Mouse (Mus musculus) CD8-positive naive resting alpha-beta T cell, adult 2 months (primary cell): Measurements from ENCODE around the gene Mlst8.

Experiments used
- DNase-seq, 2 experiments: peaks; one replicate each; pipeline ENCODE4 v3.0.0; 2022; ENCODE audit warnings: low read depth in 2 of 2, low spot score in 2 of 2

Gene Mlst8

GRCm38 (mm10) chr17:24489265-24490030 is 10.6 kb upstream of the Mlst8 start:
- no peak for DNase-seq

DNA sequence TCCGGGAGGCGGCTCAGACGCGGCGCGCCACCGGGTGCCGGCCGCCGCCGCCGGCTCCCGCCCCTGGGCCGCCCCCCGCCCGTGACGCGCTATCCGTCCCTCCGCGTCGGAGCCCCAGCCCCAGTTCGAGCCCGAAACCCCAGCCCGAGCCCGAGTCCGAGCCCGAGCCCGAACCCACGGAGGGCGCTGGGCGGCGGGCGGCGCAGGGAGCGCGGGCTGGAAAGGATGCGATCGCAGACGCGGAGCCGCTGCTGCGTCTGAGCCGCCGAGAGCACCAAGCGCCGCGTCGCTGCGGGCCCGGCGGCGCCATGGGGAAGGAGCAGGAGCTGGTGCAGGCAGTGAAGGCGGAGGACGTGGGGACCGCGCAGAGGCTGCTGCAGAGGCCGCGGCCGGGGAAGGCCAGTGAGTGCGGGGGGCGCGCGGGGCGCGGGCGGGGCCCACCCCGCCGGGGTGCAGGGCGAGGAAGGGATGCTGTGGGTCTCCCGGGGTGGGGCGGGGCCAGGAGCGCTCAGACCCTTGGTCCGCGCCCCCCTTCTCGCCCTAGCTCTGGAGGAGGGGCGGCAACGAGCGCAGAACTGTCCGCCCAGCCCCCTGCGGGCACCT is 9.9 kb upstream of the Mlst8 start:
- no peak for DNase-seq

- no peak for DNase-seq
Measured at GRCm38 (mm10) chr17:24488186-24488661, 9.3 kb upstream of the Mlst8 start, which contains the start of gene Caskin1. Gene Caskin1, plus strand, starts transcription at chr17:24488601.

DNA sequence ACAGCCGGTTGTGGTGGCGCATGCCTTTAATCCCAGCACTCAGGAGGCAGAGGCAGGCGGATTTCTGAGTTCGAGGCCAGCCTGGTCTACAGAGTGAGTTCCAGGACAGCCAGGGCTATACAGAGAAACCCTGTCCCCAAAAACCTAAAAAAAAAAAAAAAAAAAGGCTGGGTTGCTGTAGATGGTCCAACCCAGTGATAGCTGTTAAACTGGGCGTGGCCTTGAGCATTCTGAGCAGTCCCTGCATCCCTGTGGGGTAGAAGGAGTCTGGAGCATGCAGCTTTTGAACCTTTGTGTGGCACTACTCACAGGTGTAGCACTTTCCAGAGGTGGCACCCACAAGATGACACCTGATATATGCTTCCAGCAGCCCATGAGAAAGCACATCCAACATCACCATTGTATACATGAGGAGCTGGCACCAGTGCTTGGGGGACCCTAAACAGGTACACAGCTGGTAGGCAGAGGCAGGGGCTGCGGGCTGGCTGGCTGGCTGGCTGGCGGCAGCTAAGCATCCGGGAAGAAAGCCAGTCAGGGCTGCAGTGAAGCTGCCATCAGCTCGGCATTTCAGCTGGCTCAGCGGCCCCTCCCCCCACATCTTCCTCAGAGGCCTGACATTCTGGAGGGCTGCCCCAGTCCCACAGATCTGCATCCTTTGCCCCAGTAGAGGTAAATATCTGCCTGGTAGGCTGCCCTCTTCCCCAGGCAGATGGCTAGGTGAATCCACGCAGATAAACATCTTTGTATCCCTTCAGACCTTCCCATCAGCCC is 6.4 kb upstream of the Mlst8 start:
- DNase-seq, result no peak

DNA sequence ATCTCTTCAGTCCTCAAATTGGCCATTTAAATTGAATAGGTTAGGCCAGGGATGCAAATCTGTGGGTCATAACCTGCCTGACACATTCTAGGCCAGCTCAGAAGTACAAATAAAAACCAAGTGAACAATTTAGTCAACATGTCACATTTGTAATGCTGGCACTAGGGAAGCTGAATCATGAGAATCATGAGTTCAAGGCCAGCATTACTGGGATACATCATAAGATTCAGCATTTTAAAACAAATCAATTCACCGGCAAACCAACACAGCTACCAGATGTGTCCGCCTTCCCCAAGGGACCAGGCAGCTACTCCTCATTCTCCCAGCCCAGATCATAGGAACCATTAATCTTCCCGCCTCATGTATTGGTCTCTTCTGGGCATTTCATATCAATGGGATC is 4.6 kb upstream of the Mlst8 start:
- no peak for DNase-seq

- no peak for DNase-seq
Measured at GRCm38 (mm10) chr17:24481027-24481815, 2.3 kb upstream of the Mlst8 start.

DNA sequence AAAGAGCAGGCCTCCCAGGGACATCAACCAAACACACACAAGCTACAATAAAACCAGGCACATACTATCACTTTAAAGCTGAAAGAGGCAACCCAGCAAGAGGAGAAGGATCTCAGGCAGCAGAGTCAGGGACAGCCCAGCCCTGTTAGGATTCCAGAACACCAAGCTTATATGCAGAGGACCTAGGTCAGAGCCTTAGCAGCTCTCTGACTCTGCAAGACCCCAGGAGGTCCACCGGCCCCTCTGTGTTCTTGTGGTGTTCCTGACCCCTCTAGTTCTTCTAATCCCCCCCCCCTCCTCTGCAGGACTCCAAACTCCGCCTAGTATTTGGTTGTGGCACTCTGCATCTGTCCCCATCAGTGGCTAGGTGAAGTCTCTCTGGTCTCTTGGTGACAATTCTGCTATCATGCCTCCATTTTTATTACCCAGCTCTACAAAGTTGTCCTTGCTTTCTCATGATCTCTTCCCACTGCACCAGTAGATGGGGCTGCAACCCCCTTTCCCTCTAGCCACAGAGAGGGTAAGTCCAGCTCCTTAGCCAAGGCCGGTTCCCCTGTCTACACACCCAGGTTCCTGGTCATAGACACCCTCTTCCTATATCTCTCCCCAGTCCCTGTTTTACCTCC is 1.4 kb upstream of the Mlst8 start:
- no peak for DNase-seq

- no peak for DNase-seq
Measured at GRCm38 (mm10) chr17:24479431-24479830, 553 bp upstream of the Mlst8 start.

DNA sequence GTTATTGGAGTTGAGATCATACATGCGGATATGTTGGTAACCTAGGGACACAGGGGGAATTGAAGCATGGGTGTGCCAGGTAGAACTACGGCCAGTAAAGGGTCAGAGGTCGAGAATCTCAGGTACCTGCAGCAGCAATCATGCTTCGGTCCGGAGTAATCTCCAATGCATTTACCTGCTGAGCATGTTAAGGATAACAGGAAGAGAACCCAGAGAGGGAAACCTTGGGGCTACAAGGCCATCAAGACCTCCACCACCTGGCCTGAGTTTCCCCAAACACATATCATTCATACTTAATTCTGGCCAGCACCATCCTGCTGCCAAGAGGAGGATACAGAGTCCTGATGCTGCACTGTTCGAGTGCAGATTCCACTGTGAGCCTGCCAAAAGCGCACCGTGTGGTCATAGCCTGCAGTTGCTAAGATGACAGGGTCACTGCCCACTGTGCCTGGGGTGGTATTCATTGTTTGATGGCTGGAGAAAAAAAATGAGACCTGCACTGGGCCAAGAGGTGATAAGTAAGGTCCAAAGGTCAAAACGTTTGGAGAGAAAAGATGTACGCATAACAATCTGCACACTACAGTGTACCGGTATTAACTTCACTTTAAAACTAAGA is 785 bp downstream of the Mlst8 start:
- no peak for DNase-seq

DNA sequence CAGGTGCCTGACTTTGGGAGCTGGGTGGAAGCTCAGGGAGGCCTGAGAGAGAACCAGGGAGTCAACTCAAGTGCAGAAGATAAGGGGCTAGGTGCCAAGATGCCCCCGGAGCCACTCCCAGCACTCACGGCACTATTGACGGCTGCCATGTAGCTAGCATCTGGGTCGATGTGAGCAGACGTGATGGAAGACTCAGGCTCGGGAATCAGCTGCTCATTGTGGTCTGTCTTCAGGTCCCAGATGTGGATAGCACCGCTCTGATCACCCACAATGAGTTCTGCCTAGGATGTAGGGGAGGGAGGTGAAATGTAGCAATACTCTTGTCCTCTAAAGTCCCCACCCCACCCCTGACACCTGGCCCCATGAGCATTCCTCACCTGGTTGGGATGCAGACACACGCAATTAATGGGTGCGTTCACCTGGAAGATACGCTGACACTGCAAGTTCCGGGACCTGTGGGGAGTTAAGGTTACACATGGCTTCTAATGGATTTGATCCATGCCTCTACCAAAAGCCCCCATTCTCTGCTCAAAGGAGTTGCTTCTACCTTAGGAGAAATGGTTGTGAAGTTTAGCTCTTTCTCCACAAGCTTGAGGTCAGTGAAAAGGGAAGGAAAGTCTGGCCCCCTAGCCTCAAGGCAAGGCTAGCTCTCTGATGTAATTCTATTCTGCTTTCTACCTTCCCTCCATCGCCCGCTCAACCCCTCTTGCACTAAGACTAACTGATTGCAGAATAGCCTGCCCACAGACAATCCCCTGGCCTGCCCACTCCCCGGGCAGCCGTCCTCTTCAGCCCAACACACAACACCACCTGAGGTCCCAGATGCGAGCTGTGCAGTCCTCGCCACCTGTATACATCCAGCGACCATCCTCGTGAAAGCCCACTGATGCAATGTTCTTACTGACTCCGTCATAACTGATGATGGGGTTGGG is 1.6 kb downstream of the Mlst8 start:
- DNase-seq, result no peak

DNA sequence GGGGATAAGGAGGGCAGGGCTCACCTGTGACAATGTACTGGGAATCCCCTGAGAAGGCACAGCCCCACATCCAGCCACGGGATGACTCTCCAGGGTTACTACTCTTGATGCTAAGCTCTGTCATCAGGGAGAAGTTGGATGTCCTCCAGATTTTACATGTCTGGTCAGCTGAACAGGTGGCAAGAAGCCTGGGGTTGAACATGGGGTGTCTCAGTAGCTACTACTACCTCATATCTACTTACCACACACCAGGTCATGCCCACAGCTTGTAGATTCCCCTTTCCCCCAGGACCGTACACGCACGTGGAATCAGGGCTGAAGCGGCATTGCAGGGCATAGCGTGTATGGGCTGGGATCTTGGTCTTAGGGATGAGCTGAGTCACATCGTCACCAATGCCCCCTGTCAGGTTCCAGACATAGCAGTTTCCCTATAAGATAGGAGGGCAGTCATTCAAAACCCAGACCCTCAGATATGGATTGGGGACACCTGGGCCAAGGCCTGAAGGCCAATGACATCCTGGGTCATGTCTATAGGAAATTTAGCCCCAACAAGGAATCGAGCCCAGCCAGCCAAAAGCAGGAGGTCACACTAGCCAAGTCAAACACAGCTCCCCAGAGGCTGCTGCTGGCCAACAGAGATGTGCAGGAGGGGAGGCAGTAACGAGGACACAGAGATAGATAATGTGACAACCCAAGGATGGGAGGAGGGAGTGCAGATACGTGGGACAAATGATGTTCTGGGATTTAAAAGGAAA is 2.7 kb downstream of the Mlst8 start:
- DNase-seq, result no peak

- no peak for DNase-seq
Measured at GRCm38 (mm10) chr17:24475586-24475985, 3.3 kb downstream of the Mlst8 start.

- no peak for DNase-seq
Measured at GRCm38 (mm10) chr17:24474557-24474956, 4.3 kb downstream of the Mlst8 start.

DNA sequence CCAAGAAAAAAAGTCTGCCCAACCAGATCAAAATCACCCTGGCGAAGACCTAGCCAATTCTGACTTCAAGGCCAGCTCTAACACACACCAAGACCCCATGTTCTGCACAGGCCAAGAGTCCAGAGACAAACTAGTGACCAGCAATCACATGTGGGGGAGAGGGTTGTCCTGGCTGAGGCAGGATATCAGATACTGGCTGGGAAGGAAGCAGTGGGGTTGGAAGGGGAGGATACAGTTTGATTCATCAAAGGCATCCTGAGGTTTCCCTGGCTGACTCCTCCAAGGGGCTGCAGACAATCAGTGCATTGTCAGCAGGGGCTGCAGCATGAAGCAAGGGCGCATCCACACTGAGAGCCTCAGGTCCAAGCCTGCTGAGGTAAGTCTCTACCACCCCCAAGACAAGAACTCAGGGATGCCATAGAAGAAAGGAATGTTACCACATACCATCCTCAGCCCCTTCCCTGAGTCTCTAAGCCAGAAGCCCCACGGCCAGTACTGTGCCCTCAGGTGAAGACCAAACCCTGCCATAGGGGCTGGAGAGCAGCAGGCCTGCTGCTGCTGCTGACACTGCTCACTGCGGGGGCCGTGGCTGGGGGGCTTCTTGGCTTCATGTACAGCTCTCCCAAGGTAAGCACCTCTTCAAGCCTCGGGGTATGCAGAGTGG is 5.1 kb downstream of the Mlst8 start, which contains the start of gene Bricd5:
Gene Bricd5 (plus strand): TSS at position 273 of the 664 bp plus-strand sequence.
- no peak for DNase-seq

DNA sequence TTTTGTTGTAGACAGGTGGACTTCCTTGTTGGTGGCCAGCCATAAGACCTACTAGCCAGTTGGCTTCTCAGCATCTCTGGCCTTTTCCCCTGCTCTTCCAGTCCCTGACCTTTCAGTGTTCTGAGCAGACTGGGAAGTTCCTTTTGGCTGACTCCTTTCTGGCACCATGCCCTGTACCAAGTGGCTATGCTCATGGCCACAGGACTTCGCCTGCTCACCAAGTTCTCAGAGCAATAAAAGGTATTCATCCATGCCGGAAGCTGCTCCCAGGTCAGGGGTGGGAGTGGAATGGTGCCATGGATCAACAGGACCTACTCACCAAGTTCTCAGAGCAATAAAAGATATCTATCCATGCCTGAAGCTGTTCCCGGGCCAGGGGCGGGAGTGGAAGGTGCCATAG is 6.4 kb downstream of the Mlst8 start:
- DNase-seq, result no peak

- DNase-seq, result no peak
Measured at GRCm38 (mm10) chr17:24470701-24471527, 8.0 kb downstream of the Mlst8 start.
